Mouse (Mus musculus) forebrain, embryonic 11.5 days (tissue): ENCODE measurements around the gene Pip5kl1. TPM values are rescaled to one million over a fixed set of nuclear protein-coding genes. Genes with fewer than 3 reads are reported as not detected.

Experiments used
- ATAC-seq: fragments of 200-750 bp; cut with Nextera tagmentation; replicated peaks from 2 replicates; pipeline ENCODE4 v1.8.0; 2017; ENCODE audit warnings: moderate TSS enrichment; ENCODE audit not compliant: low FRiP score
- DNase-seq: peaks from one replicate; pipeline ENCODE4 v3.0.0-alpha.2; 2017; ENCODE audit warnings: low spot score
- H3K27ac ChIP-seq: fragments of 300-500 bp; sonication (generic); 2 replicates; pipeline ENCODE4 v1.5.1; 2014; ENCODE audit warnings: low read depth, low read length
- H3K27me3 ChIP-seq: fragments of 300-500 bp; sonication (generic); 2 replicates; pipeline ENCODE4 v1.6.1; 2014; ENCODE audit warnings: mild to moderate bottlenecking, low read length, mixed read lengths; ENCODE audit not compliant: control insufficient read depth, insufficient read depth
- H3K36me3 ChIP-seq: fragments of 300-500 bp; sonication (generic); 2 replicates; pipeline ENCODE4 v1.6.1; 2014; ENCODE audit warnings: mild to moderate bottlenecking, low read length, moderate library complexity, mixed read lengths; ENCODE audit not compliant: control insufficient read depth, insufficient read depth
- H3K4me1 ChIP-seq: fragments of 300-500 bp; sonication (generic); replicated peaks from 2 replicates; pipeline ENCODE4 v1.6.1; 2014; ENCODE audit warnings: low read length, mixed read lengths; ENCODE audit not compliant: control insufficient read depth, insufficient read depth
- H3K4me2 ChIP-seq: fragments of 300-500 bp; sonication (generic); 2 replicates; pipeline ENCODE4 v1.6.1; 2014; ENCODE audit warnings: low read depth, mild to moderate bottlenecking, low read length, moderate library complexity, mixed read lengths; ENCODE audit not compliant: severe bottlenecking
- H3K4me3 ChIP-seq: fragments of 300-500 bp; sonication (generic); 2 replicates; pipeline ENCODE4 v1.5.1; 2014; ENCODE audit warnings: low read depth, low read length
- H3K9ac ChIP-seq: fragments of 300-500 bp; sonication (generic); 2 replicates; pipeline ENCODE4 v1.6.1; 2014; ENCODE audit warnings: low read length
- H3K9me3 ChIP-seq: fragments of 300-500 bp; sonication (generic); 2 replicates; pipeline ENCODE4 v1.6.1; 2016; ENCODE audit warnings: low read length, mixed read lengths; ENCODE audit not compliant: control insufficient read depth
- WGBS: fragments of 180-500 bp; shearing (Covaris S2); extraction: QIAGEN DNeasy Blood & Tissue Kit; methylation state at CpG from one replicate; pipeline ENCODE4 v1.1.7; 2014; 5-methylcytosine and 5-hydroxymethylcytosine counted together
- polyA plus RNA-seq: library from polyadenylated mRNA; unstranded; fragments of >200 nt; fragmentation: Nextera tagmentation; extraction: Ambion mirVana; gene quantifications from 2 replicates; pipeline ENCODE4 v1.2.1, GENCODE M21; 2014

The Pip5kl1 gene
- polyA plus RNA-seq, 1 experiment from 2014 or later, result 1.8 TPM

DNA sequence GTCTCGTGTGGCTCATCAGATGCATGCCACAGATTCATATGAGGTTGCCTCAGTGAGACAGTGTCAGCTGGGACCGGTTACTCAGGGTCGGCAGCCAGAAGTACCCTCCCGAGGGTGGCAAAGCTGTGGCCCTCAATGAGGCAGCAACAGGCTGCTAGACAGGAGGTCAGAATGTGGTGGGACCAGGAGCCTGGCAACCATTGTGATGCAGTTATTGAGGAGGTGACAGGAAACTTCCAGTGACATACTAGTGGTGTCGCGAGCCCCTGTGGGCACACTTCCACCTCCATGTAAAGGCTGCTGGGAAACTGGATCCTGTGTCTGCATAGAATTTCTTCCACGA, 46.9 kb downstream of the Pip5kl1 start, which contains the start of gene Ak1:
Gene Ak1 (plus strand): TSS at position 242 of the 343 bp plus-strand sequence.
- ATAC-seq (no peak), DNase-seq (no peak)
- Histone ChIP-seq H3K9ac (no peak within 1 kb of the TSS), H3K36me3 (no peaks in the 10 kb centered on the region; the same call in 1 of the 2 replicates), H3K27ac (no peak within 1 kb of the TSS), H3K4me2 (no peak within 1 kb of the TSS), H3K27me3 (no peaks in the 10 kb centered on the region), H3K9me3 (no peaks in the 10 kb centered on the region), H3K4me1 (peaks cover 10% of the 10 kb centered on the region; the same call in 1 of the 2 replicates), H3K4me3 (no peak within 1 kb of the TSS)
- 61% methylated on average over 7 of the region's 7 CpGs for WGBS

DNA sequence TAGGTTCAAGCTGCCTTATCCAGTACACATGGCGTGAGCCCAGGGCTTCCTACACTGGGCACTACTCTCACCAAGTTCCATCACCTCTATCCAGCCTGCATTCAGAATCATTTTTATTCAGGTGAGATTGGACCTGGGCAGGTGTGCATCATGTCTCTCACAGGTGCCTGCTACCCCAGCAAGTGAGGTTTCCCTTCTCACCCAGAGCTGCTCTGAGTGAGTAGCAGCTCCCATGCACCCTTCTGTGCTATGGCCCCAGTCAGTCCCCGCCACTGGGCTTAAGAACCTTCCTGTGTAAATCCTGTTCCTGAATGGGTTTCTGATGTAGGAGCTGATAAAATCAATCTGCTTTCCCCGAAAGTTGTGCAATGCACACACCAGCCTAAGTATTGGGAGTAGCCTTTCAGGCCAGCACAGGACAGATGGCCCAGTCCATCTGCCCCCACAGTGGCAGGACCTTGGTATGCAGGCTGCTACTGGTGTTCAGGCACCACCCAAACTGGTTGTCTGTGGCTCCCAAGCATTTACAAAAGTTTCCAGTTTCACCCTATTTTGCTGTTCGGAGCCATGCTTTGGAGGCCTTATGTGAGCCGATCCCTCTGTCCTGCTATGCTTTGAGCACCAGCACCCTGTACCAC, 49.6 kb downstream of the Pip5kl1 start:
- H3K4me2 ChIP-seq, result no peak overlapping the region
- WGBS, result 86% methylated on average over 5 of the region's 5 CpGs
- H3K4me1 ChIP-seq, result peaks cover 18% of the 10 kb centered on the region
- H3K27ac ChIP-seq, result no peak overlapping the region
- no peaks in the 10 kb centered on the region for H3K9me3 ChIP-seq
- H3K4me3 ChIP-seq, result no peak overlapping the region
- H3K36me3 ChIP-seq, result no peaks in the 10 kb centered on the region
- no peaks in the 10 kb centered on the region for H3K27me3 ChIP-seq
- DNase-seq (no peak), ATAC-seq (no peak)
- no peak overlapping the region for H3K9ac ChIP-seq

DNA sequence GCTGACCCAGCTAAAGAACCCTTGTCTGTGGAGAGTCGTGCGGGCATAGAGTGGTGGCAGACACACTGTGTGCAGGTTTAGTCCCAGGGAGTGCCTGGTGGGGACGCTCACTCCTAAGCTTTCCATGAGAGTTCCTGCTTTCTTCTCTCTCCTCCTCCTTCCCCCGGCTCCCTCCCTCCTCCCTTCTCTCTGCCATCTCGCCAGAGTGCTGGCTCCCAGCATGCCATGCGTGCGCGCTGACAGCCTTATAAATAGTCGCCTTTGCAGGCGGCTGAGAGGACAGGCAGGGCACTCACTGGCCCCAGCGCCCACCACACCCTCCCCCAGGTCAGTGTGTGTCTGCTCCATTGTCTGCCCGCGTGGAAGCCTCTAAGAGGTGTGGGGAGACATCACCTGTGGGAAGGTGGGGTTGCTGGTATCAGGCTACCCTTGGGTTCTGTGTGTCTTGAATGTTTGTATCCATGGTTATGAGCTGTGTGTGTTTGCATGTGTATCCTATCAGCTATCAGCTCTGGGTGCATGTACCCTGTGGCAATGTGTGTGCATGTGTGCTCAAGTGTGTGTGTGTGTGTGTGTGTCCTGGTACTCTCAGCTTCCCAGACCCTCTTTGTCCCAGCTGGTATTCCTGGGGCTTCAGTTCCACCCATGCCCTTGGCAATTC, 50.7 kb downstream of the Pip5kl1 start:
- Histone ChIP-seq H3K9me3 (no peaks in the 10 kb centered on the region), H3K9ac (peak overlapping the region; percentile 49), H3K27ac (0 out of 2 replicates have a peak overlapping the region, but pooled peaks have one; percentile 21), H3K4me1 (peaks cover 21% of the 10 kb centered on the region), H3K27me3 (no peaks in the 10 kb centered on the region), H3K4me3 (peak overlapping the region; percentile 14; the same call in 1 of the 2 replicates), H3K36me3 (no peaks in the 10 kb centered on the region), H3K4me2 (peak overlapping the region; percentile 47)
- DNase-seq (peak; percentile 82), ATAC-seq (peak; percentile 59)
- 3% methylated on average over 13 of the region's 13 CpGs for WGBS

DNA sequence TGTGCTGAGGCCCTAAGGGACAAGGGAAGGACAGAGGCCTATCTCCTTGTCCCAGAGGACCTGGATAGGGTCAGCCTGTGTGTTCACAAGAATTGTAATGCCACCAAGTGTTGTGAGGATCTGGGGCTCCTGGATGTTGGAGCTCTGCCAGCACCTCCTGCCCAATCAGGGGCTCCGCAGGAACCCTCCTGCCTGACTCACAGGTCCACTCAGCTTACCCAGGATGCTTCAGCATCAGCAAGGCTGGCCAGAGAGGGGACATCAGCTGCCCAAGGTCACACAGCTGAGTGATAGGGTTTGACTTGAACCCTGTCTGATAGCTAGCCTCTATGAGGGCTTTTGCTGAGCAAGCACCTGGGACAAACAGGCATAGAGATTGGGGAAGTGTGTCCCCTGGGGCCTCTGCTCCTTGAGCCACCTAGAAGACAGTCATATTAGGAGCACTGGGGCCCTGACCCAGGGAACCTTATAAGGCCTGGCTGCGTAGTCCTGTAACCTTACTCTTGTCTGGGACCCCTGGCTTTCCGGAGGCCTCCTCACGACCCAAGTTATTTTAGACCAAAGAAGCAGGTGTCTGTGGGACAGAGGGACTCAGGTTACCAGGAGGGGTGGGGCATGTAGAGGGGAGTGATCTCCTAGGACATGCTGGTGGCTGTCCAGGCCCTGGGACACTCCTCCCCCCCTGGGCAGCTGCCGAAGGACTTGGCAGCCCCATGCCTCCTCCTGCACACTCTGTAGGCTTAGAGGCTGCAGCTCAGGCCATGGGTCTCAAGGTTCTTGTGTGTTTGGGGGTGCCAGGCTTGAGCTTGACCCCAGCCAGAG, 51.5 kb downstream of the Pip5kl1 start:
- DNase-seq (no peak), ATAC-seq (no peak)
- H3K27me3 ChIP-seq, result no peaks in the 10 kb centered on the region
- peaks cover 18% of the 10 kb centered on the region for H3K4me1 ChIP-seq
- H3K9me3 ChIP-seq, result no peaks in the 10 kb centered on the region
- 57% methylated on average over 5 of the region's 5 CpGs for WGBS
- peak overlapping the region; percentile 49; the same call in 1 of the 2 replicates for H3K9ac ChIP-seq
- H3K4me2 ChIP-seq, result peak overlapping the region; percentile 47; the same call in 1 of the 2 replicates
- H3K36me3 ChIP-seq, result no peaks in the 10 kb centered on the region
- H3K27ac ChIP-seq, result no peak overlapping the region
- no peak overlapping the region for H3K4me3 ChIP-seq

DNA sequence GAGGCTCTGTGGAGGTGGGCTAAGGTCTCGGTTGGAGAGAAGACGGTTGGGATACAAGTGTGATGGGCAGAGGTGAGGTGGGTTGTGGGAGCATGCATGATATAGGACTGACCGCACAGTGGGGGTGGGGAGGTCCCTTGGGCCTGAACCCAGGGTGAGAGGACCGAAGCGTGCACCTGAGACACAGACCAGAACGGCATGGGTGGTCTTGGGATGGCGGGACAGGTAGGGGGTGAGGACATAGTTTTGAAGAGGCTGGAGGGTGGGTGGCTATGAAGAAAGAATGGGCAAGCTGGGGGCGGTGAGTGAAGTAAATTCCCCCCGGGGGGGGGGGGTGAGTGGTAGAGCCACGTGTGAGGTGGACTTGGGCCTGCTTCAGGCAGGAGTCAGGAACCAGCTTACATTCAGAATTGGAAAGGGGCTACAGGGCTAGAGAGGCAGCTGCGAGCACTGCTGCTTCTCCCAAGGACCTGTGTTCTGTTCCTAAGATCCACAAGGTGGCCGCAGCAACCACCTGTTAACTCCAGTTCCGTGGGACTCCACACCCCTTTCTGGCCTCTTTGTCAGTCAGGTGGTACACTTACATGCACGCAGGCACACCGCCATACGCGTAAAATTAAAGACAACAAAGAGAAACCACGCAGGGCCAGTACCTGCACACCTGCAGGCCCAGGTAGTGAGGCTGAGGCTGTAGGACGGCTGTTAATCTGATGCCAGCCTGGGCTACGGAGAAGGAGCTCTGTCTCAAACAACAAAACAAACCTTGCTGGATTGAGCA, 52.9 kb downstream of the Pip5kl1 start:
- H3K4me1 ChIP-seq, result peaks cover 18% of the 10 kb centered on the region
- 67% methylated on average over 20 of the region's 20 CpGs for WGBS

DNA sequence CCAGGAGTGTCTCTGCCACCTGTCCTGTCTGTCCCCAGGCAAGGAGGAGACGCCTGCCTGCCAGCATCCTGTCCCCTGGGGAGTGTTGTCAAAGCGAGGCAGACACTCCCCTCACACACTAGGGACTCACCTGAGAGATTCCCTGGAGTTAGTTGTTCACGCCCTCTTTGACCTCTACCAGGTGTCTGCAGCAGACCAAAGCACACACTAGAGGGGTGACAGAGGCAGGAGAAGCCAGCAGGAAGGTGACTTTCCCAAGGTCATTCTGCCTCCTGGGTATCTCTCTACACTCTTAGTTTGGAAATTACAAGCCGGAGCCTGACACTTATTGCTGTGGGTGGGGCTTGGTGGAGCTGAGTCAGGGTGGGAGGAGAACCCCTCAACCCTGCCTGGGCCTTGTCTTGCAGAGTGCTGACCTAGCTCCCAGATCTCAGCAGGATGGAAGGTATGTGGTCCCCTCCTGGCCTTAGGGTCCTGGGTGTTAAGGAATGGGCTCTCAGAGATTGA, 53.5 kb downstream of the Pip5kl1 start:
- H3K27ac ChIP-seq, result no peak overlapping the region
- H3K4me3 ChIP-seq, result no peak overlapping the region
- no peaks in the 10 kb centered on the region for H3K36me3 ChIP-seq
- no peaks in the 10 kb centered on the region for H3K27me3 ChIP-seq
- H3K4me2 ChIP-seq, result no peak overlapping the region
- DNase-seq (no peak), ATAC-seq (no peak)
- H3K9ac ChIP-seq, result no peak overlapping the region
- WGBS, result 57% methylated on average over 4 of the region's 4 CpGs
- H3K4me1 ChIP-seq, result peaks cover 18% of the 10 kb centered on the region
- H3K9me3 ChIP-seq, result no peaks in the 10 kb centered on the region

More for the DNA sequence above, 52.9 kb downstream of the Pip5kl1 start:
- H3K27ac ChIP-seq, result no peak overlapping the region
- ATAC-seq, result no peak
- H3K36me3 ChIP-seq, result no peaks in the 10 kb centered on the region
- DNase-seq, result no peak
- no peaks in the 10 kb centered on the region for H3K27me3 ChIP-seq
- H3K9ac ChIP-seq, result no peak overlapping the region
- no peak overlapping the region for H3K4me3 ChIP-seq
- no peak overlapping the region for H3K4me2 ChIP-seq
- H3K9me3 ChIP-seq, result no peaks in the 10 kb centered on the region

DNA sequence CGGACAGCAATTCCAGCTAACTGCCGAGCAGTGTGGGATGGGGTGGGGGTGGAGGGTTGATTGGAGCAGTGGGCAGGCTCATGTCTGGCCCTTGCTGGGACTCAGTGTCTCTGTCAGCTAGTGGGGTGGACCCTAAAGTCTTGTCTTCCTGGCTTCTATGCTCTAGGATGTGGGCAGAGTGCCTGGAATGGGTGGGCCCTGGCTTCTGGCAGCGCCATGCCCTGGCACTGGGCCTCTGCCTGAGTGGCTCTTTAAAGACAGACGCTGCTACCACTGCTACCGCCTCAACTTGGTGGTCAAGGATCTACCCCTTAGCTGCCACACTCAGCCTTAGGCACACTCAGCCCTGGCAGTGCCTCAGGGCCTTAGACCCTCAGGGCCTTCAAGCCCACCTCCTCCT, 54.1 kb downstream of the Pip5kl1 start:
- Histone ChIP-seq H3K9me3 (no peaks in the 10 kb centered on the region), H3K9ac (peak overlapping the region; percentile 45; the same call in 1 of the 2 replicates), H3K27me3 (no peaks in the 10 kb centered on the region), H3K27ac (no peak overlapping the region; the same call in 1 of the 2 replicates), H3K36me3 (no peaks in the 10 kb centered on the region), H3K4me3 (no peak overlapping the region), H3K4me2 (no peak overlapping the region), H3K4me1 (peaks cover 18% of the 10 kb centered on the region)
- WGBS, result 52% methylated on average over 5 of the region's 5 CpGs
- ATAC-seq, result no peak
- no peak for DNase-seq
